Mouse (Mus musculus) kidney, adult 2 months (tissue): ENCODE measurements around the gene Rtel1. TPM values are rescaled to one million over a fixed set of nuclear protein-coding genes. Genes with fewer than 3 reads are reported as not detected.

Source experiments
- DNase-seq: peaks from one replicate; pipeline ENCODE4 v3.0.0; 2021
- H3K27ac ChIP-seq: fragments of 200-500 bp; 2 replicates; pipeline ENCODE4 v1.5.1; 2012; ENCODE audit warnings: low read depth, low read length, control low read depth, inconsistent platforms; ENCODE audit not compliant: insufficient read depth
- H3K27me3 ChIP-seq: fragments of 200-500 bp; replicated peaks from 2 replicates; pipeline ENCODE4 v1.6.1; 2012; ENCODE audit warnings: mild to moderate bottlenecking, moderate library complexity, low read length, inconsistent platforms; ENCODE audit not compliant: control insufficient read depth, insufficient read depth
- H3K36me3 ChIP-seq: fragments of 200-500 bp; 2 replicates; pipeline ENCODE4 v1.6.1; 2012; ENCODE audit warnings: mild to moderate bottlenecking, moderate library complexity, low read length, inconsistent platforms; ENCODE audit not compliant: control insufficient read depth, insufficient read depth
- H3K4me1 ChIP-seq: fragments of 200-500 bp; 2 replicates; pipeline ENCODE4 v1.6.1; 2011; ENCODE audit warnings: low read length; ENCODE audit not compliant: control insufficient read depth, insufficient read depth
- H3K4me3 ChIP-seq: fragments of 200-500 bp; 2 replicates; pipeline ENCODE4 v1.5.1; 2011; ENCODE audit warnings: mild to moderate bottlenecking, low read depth, low read length, control low read depth; ENCODE audit not compliant: insufficient read depth
- CTCF ChIP-seq: fragments of 200-500 bp; conservative IDR thresholded peaks from 2 replicates; pipeline ENCODE4 v1.5.1; 2011; ENCODE audit warnings: low read depth, mild to moderate bottlenecking, control low read depth, low read length, moderate library complexity, mixed read lengths; ENCODE audit not compliant: insufficient read depth, insufficient read length
- POLR2A ChIP-seq: fragments of 200-500 bp; IDR thresholded peaks from one replicate; pipeline ENCODE4 v1.6.1; 2011; ENCODE audit warnings: low read depth, low read length, control low read depth
- WGBS: fragments of 180-500 bp; shearing (Covaris S2); methylation state at CpG from one replicate; pipeline ENCODE4 v1.1.7; 2018; 5-methylcytosine and 5-hydroxymethylcytosine counted together
- polyA plus RNA-seq: library from polyadenylated mRNA; depleted of rRNA; stranded (reverse); fragments of >200 nt; gene quantifications from 2 replicates; pipeline ENCODE4 v1.2.3, GENCODE M21; 2012

Rtel1 gene
- polyA plus RNA-seq, 1 experiment, result 30.2 TPM

GRCm38 (mm10) chr2:181379778-181380177, 60.2 kb downstream of the Rtel1 start, which contains the start of gene Lime1:
Gene Lime1, plus strand, starts transcription at chr2:181380078.
- no peak within 1 kb of the TSS for H3K27ac ChIP-seq
- H3K36me3 ChIP-seq, result 0 out of 2 replicates have a peak, but pooled peaks cover 3% of the 10 kb centered on the region
- no peak for TF ChIP-seq POLR2A
- no peak for TF ChIP-seq CTCF
- H3K27me3 ChIP-seq, result no peaks in the 10 kb centered on the region
- no peak for DNase-seq
- H3K4me1 ChIP-seq, result no peaks in the 10 kb centered on the region
- no peak within 1 kb of the TSS for H3K4me3 ChIP-seq
- WGBS, result 98% methylated on average over 12 of the region's 12 CpGs

DNA sequence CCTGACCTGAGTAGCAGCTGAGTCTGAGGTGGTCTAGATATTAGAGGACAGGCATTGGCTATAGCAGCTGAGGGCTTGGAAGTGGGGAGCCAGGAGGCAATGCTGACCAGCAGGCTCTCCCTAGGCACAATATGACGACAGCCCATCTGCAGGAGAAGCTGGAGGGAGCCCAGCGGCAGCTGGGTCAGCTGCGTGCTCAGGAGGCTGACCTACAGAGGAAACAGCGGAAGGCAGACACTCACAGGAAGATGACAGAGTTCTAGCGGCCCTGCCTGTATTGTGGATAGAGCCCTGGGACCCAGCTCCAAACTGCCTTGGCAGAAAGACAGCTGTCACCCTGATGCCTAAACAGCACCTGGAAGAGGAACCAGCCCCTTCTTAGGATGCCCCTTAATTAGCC, 60.7 kb downstream of the Rtel1 start:
- DNase-seq, result no peak
- Histone ChIP-seq H3K36me3 (0 out of 2 replicates have a peak, but pooled peaks cover 3% of the 10 kb centered on the region), H3K27ac (no peak overlapping the region), H3K4me1 (no peaks in the 10 kb centered on the region), H3K4me3 (no peak overlapping the region), H3K27me3 (no peaks in the 10 kb centered on the region)
- WGBS, result 79% methylated on average over 5 of the region's 5 CpGs
- TF ChIP-seq POLR2A (no peak), CTCF (no peak)

- 91% methylated on average over 5 of the region's 5 CpGs for WGBS
- no peaks in the 10 kb centered on the region for H3K4me1 ChIP-seq
- no peaks in the 10 kb centered on the region for H3K27me3 ChIP-seq
- 0 out of 2 replicates have a peak, but pooled peaks cover 3% of the 10 kb centered on the region for H3K36me3 ChIP-seq
- H3K27ac ChIP-seq, result no peak overlapping the region
- TF ChIP-seq CTCF (no peak), POLR2A (no peak)
- no peak for DNase-seq
- H3K4me3 ChIP-seq, result no peak overlapping the region
Observed at GRCm38 (mm10) chr2:181381107-181381506, 61.6 kb downstream of the Rtel1 start.

DNA sequence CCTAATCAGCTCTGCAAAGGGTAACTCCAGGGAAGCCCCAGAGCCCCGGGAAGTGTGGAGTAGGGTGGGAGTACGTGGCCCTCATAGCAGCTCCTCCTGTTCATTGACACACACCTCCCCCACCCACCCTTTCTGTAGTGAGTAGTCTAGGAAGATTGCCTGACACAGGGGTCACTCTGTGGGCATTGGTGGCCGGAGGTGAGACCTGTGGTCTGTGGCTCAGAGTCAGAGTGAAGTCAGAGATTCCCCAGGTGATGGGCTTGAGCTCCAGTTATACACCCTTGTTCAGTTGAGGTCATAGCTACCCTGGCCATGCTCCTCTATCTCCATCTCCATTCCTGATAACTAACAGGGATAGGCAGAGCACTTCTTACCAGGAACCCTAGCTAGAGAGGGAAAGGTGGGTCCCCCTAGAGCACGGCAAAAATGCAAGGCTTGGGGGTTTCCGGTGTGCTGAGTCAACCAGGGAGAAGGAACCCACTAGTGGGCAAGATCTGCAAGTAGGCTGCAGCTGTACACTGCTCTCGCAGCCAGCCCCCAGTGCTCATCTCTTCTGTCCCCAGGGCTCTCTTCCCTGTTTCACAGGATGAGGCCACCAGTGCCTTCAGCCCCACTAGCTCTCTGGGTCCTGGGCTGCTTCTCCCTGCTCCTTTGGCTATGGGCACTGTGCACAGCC, 62.2 kb downstream of the Rtel1 start:
- Histone ChIP-seq H3K27ac (no peak overlapping the region), H3K27me3 (no peaks in the 10 kb centered on the region), H3K4me3 (no peak overlapping the region), H3K4me1 (no peaks in the 10 kb centered on the region), H3K36me3 (0 out of 2 replicates have a peak, but pooled peaks cover 3% of the 10 kb centered on the region)
- 84% methylated on average over 6 of the region's 6 CpGs for WGBS
- no peak for DNase-seq
- TF ChIP-seq CTCF, result no peak
- no peak for TF ChIP-seq POLR2A

DNA sequence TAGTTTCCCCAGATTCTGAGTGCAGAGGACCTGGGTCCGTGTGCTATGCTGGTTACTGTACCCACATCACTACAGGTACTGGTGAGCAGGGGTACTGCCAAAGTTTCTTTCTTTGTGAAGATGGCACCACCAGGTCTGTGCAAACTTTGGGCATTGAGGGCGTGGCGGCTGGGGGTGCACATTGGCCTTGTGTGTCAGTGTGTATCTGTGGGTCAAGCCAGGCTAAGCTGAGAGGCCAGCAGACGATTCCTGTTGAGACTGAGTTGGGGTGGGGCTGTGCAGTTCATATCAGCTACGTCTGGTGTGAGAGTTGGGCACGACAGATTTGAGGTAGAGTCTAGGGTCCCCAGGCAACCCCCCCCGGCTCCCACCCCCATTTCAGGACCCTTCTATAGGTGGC, 64.9 kb downstream of the Rtel1 start:
- WGBS, result 84% methylated on average over 7 of the region's 7 CpGs
- TF ChIP-seq CTCF (no peak), POLR2A (no peak)
- DNase-seq, result no peak
- Histone ChIP-seq H3K4me1 (no peaks in the 10 kb centered on the region), H3K4me3 (no peak overlapping the region), H3K27me3 (no peaks in the 10 kb centered on the region), H3K27ac (no peak overlapping the region), H3K36me3 (0 out of 2 replicates have a peak, but pooled peaks cover under 1% of the 10 kb centered on the region)

GRCm38 (mm10) chr2:181384919-181385391, 65.4 kb downstream of the Rtel1 start:
- WGBS, result 72% methylated on average over 4 of the region's 4 CpGs
- no peak overlapping the region for H3K27ac ChIP-seq
- no peaks in the 10 kb centered on the region for H3K27me3 ChIP-seq
- H3K36me3 ChIP-seq, result no peaks in the 10 kb centered on the region
- no peak overlapping the region for H3K4me3 ChIP-seq
- peak; percentile 33 for DNase-seq
- no peaks in the 10 kb centered on the region for H3K4me1 ChIP-seq
- TF ChIP-seq POLR2A (no peak), CTCF (no peak)

GRCm38 (mm10) chr2:181385885-181386284, 66.3 kb downstream of the Rtel1 start:
- H3K36me3 ChIP-seq, result no peaks in the 10 kb centered on the region
- no peak overlapping the region for H3K4me3 ChIP-seq
- 46% methylated on average over 3 of the region's 3 CpGs for WGBS
- peak; percentile 42 for DNase-seq
- no peaks in the 10 kb centered on the region for H3K4me1 ChIP-seq
- H3K27me3 ChIP-seq, result no peaks in the 10 kb centered on the region
- no peak overlapping the region for H3K27ac ChIP-seq
- no peak for TF ChIP-seq POLR2A
- no peak for TF ChIP-seq CTCF
